Mouse (Mus musculus) effector memory CD4-positive, alpha-beta T cell, adult 7 months (primary cell): ENCODE measurements around the gene Tmem211. TPM values are rescaled to one million over a fixed set of nuclear protein-coding genes. Genes with fewer than 3 reads are reported as not detected.

Experiments used
- polyA plus RNA-seq: library from polyadenylated mRNA; unstranded; fragments of 100-300 nt; shearing (Covaris generic); gene quantifications from one replicate; pipeline ENCODE4 v1.2.1, GENCODE M21; 2017

The Tmem211 gene
- polyA plus RNA-seq, result not detected

GRCm38 (mm10) chr5:113226632-113227102, at the start of gene Tmem211:
Gene Tmem211 (plus strand): TSS chr5:113226909.

GRCm38 (mm10) chr5:113221147-113221865, 5.4 kb upstream of the Tmem211 start, which contains the start of gene 2900026A02Rik:
Gene 2900026A02Rik (minus strand): TSS chr5:113221236.

Other genes starting within 250 kb of the Tmem211 start
- 0.21 TPM for gene Grk3, start 211.1 kb upstream of the Tmem211 start, polyA plus RNA-seq
- 0.62 TPM for gene Crybb2, start 156.8 kb upstream of the Tmem211 start, polyA plus RNA-seq
- gene Crybb3, start 145.3 kb upstream of the Tmem211 start, polyA plus RNA-seq, result 0.57 TPM
- not detected for gene 2900026A02Rik, start 5.7 kb upstream of the Tmem211 start, polyA plus RNA-seq
- 0.41 TPM for gene Sgsm1, start 83.9 kb downstream of the Tmem211 start, polyA plus RNA-seq
- gene Aym1, start 130.4 kb downstream of the Tmem211 start, polyA plus RNA-seq, result not detected